Mouse (Mus musculus): ENCODE measurements around the gene Vps29.
"Not testable (repeated sequence)": the region's sequence is repeated elsewhere in the genome, so short reads cannot be mapped to it uniquely, and the experiment has no call there.

The Vps29 gene

DNA sequence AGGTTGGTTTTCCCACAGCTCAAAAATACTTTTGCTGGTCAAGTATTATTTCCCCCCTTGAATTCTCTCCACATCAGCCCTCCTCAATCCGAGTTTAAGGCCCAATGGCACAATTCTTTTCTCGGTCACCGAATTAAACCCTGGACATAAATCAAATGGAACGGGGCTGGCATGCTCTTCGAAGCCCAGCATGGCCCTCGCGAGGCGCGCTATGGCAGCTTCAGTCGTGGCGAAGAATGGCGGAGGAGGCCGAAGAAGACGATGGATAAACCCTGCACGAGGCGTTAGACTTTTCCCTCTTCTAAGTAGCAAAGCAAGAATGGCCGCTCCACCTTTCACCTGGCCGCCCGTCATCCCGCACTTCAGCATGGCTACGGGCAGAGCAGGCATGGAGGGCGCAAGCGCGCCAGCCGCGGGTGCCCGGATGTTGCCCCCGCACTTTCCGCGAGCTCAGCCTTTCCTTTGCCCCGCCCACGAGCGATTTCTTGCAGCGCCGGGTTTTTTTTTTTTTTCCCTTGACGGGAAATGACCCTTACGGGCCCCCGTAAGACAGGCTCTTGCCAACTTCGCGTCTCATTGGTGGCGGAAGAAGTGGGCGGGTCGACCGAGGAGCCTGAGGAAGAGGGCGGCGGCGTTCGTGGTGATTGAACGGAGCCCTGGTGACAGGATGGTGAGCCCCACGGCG lies at the start of gene Vps29, which contains the start of gene Rad9b:
TSS of gene Vps29 (plus strand) at position 563 of the 685 bp plus-strand sequence.
TSS of gene Rad9b (minus strand) at position 427 of the 685 bp plus-strand sequence.
- DNase-seq, result peak; percentile 99

GRCm38 (mm10) chr5:122304541-122304940 lies 49.6 kb upstream of the Vps29 start:
- no peak for DNase-seq

DNA sequence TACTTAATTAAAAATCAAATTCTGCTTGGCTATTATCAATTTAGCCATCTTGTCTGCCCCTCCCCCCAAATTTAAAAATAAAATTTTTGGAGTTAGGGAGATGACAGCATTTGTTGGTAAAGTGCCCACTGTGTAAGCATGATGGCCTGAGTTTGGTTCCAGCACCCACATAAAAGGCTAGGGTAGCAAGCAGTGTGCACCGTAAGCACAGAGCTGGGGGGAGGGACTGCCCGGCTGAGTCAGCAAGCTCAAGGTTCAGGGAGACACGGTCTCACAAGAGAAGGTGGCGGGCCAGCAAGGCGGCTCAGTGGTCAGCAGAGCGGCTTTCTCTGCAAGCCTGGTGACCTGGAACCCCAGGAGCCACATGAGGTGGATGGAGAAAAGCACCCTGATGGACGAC lies 48.7 kb upstream of the Vps29 start:
- no peak for DNase-seq

GRCm38 (mm10) chr5:122306536-122306935 lies 47.6 kb upstream of the Vps29 start:
- DNase-seq, result no peak

DNA sequence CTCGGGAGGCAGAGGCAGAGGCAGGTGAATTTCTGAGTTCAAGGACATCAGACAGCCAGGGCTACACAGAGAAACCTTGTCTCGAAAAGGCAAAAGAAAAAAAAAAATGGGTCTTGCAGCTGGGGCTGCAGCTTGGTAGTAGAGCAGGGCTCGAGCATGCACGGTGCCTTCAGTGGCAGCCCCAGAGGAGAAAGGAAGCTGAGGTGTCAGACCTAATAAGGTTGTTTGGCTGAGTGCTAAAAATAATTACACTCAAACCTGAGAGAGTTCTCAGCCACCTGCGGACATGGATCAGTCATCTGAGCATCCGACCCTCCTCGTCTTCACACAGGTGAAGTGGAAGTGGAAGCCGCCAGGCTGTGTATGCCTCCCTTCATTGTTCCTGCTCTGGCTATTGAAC lies 43.5 kb upstream of the Vps29 start:
- DNase-seq, result no peak

GRCm38 (mm10) chr5:122311692-122312091 lies 42.5 kb upstream of the Vps29 start:
- no peak for DNase-seq

DNA sequence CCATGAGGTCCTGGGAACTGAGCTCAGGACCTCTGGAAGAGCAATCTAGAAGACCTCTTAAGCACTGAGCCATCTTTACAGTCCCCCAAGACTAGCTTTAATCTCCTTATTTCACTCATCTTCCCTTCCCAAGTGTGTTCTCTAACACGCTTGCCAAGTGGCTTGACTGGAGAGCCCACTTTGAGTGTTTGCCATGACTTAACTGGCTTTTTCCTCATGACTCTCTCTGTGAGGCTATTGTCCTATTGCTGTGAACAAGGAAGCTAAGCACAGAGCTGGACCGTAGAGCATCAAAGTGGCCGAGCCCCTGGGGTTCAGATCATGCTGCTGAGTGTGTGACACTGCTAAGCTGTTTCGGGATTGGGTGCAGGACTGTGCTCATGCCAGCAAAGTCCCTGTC lies 41.8 kb upstream of the Vps29 start:
- DNase-seq, result no peak

GRCm38 (mm10) chr5:122312942-122313684 lies 41.1 kb upstream of the Vps29 start:
- no peak for DNase-seq

DNA sequence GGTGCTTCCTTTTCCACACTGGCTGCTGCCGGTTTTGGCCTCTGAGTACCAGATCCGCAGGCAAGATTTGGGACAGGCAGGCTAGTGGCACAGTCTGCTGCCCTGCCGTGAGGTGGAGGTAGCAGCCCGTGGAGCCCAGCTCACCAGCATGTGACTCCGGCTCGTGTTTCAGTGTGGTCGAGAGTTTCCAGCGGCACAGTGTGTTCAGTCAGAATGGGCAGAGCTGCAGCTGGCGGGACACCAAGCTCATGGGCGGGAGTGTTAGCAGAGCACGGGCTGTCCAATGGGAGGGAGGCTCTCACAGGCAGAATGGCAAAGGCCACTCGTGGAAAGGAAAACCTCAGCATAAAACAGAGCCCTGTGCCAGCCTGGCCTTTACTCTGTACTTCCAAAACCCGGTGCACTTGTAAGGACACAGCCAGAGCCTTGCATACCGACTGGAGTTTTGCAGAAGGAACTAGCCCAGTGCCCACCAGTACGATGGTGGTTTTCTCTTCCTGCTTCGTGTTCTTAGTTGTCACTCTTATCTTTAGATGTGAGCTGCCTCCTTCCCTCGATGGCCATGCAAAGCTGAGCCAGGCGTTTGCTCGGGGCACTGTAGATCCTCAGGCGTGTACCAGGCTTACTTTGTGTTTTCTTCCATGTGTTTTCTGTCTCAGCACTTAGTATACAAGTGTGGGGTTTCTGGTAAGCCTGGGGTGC lies 39.1 kb upstream of the Vps29 start:
- peak; percentile 91 for DNase-seq

- DNase-seq, result no peak
These were observed 36.7 kb upstream of the Vps29 start for GRCm38 (mm10) chr5:122317329-122318045.

GRCm38 (mm10) chr5:122318100-122318499 lies 36.1 kb upstream of the Vps29 start:
- peak; percentile 43 for DNase-seq

DNA sequence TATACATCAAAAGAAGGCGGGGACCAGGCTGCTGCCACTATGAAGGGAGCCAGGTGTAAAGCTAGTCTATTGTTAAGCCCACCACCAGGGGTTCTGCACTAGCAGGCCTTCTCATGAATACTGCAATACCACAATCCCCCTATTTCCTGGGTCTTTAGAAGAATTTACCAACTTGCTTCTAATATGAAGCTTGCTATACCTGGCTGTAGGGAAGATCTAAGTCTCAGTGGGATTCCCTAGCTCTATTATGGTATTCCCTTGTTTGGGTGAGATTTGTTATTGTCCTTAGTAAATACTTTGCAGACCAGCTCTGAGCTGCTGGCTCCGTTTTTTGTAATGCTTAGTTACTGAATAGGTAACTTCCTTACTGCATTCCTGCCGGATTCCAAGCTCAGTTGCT lies 35.2 kb upstream of the Vps29 start:
- DNase-seq, result not testable (repeated sequence)

DNA sequence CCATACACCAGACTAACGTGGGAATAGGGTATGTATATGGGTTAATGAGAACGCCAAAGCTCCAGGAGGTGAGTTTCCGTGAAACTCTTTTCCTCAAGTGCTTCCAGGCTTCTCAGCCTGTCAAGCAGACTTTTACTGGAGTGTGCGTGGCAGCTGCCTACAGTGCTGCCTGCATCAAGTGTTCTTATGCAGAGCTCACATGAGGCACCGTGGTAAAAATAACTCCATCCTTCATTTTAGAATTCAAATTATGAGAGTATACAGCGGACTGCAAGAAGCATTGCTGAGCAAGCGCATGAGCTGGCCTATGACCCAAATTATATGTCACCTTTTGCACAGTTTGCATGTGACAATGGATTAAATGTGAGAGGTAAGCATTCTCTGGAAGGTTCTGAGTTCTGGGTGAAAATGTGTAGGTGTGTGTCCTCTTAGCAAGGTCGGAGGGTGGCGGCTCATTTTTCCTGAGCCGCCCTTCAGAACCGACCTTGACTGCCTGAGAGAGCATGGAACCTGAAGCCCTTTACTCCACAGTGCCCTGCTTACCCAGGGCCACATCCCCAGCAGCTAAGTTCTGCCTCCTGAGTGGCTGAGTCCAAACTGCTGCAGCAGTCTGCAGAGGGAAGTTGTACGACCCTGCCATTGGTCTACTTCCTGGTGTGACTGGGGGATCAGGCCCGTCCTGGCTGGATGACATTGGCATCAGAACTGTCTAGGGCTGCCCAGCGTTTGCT lies 34.5 kb upstream of the Vps29 start:
- no peak for DNase-seq

DNA sequence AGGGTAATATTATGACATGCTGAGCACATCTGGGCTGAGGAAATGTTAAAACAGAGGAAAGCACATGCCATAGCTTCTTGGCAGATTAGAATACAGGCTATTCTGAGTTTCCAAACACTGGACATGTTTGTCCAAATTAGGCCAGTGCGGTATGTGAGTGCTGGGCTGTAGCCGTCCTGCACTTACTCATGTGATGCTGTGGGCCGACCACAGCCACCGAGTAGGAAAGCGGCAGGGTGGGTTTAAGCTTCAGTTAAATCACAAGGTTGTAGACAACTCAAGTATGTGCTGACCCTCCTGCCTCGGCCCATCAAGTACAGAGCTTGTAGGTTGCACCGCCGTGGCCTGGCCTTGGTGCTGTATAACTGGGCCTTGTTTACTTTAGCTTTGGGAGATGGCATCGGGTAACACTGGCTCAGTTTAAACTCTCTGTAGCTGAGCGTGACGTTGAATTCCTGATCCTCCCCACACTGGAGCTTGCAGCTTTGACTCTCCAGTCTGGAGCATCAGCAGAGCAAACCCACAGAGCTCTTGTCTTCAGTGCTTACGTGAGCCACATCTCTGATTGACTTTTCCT lies 33.9 kb upstream of the Vps29 start:
- DNase-seq, result no peak

- no peak for DNase-seq
These were observed 30.6 kb upstream of the Vps29 start for GRCm38 (mm10) chr5:122323523-122323922.

DNA sequence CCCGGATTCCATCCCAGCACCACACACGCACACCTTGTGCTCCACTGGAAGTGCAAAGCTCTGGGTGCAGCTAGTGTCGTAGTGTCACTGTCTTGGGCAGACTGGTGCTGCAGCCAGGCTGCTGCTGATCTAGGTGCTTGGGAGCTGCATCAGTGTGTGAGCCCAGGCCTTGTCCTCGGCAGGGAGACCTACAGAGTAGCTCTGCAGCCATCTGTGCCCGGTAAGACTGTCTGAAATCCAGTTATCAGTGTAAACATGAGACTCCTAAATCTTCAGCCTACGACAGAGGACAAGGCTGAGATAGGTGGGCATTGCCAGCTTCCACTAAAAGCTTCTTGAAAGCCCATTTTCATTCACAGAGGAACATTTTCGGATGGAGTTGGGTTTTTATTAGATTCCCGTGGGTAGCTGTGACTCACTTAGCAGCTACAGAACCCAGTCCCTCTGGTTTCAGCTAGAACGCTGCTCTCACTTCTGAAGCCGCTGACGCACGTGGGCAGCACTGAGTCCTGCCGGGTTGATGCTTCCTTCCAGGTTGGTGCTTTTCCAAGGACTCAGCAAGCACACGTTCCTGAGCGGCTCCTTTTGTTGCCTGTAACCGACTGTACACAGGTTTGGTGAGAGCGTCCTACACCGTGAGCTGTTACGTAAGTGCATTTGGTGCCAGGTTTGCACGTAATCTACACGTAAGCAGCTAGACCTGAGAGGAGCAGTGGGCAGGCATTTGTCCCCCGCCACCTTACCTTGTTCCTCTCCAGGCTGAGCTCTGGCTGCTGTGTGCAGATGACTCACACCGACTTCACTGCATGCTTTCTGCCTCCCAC lies 29.3 kb upstream of the Vps29 start:
- DNase-seq, result peak; percentile 47

GRCm38 (mm10) chr5:122325477-122325876 lies 28.7 kb upstream of the Vps29 start:
- no peak for DNase-seq

DNA sequence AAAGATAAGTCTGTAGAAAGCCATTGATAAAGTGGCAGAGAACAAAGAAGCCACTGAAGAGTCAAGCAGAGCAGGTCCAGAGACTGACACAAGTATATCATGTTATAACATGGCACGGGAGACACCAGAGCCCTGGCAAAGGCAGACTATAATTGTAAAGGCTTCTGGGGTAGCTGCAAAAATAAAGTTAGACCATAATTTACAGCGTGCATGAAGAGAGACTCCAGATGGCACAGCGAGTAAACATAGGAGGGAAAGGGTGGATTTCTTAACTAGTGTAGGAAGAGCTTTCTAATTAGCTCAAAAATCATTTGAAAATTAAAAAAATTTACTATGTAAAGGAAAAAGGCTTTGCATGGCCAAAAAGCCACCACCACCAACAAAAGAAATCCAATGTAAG lies 26.9 kb upstream of the Vps29 start:
- no peak for DNase-seq

GRCm38 (mm10) chr5:122330269-122330668 lies 23.9 kb upstream of the Vps29 start:
- DNase-seq, result no peak

DNA sequence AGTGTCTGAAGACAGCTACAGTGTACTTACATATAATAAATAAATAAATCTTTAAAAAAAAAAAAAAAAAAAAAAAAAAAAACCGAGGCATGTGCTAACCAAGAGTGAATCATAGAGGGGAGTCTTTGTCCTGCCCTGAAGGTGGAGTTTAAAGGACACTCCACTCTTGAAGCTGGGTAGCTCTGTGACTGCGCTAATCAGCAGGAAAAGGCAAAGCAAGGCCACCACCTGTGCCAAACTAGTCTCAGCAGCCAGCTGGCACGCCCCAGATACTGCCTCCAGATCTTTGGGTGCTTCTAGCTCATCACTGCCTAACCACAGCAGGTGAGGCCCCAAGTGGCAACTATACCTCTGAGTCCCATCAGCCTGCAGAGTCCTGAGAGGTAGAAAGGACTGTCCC lies 19.5 kb upstream of the Vps29 start:
- no peak for DNase-seq
